Mouse (Mus musculus): Measurements from ENCODE around the gene Ing5. TPM values are rescaled to one million over a fixed set of nuclear protein-coding genes. Genes with fewer than 3 reads are reported as not detected.
"Not testable (repeated sequence)": the region's sequence is repeated elsewhere in the genome, so short reads cannot be mapped to it uniquely, and the experiment has no call there.

Gene Ing5
- polyA plus RNA-seq, 1 experiment, result 6.4 TPM

DNA sequence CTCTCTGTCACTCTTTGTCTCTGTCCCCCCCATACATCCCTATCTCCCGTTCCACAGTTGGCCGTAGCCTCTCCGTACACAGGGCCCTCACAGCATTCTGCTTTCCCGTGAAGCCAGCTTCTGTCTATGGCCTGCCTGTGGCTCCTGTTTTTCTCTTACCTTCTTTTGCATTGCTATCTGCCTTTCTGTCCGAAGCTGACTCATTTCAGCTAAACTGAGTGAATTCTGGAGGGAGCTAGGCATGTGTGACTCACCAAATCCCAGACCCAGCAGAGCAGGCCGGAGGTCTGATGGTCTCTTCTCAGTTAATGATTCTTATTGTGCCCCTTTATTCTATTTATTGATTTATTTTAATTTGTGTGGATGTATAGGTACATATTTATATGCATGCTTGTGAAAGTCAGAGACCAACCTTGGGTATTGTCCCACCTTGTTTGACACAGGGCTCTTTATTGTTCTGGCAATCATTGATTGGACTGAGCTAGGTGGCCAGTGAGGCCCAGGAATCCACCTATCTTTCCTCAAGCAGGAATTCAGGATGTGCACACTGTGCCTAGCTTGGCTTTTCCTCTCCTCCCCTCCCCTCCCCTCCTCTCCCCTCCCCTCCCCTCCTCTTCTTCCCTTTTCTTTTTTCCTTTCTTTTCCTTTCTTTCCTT, 32.2 kb downstream of the Ing5 start:
- no peaks in the 10 kb centered on the region for H3K4me1 ChIP-seq (ENCODE audit: control insufficient read depth, insufficient read depth, low read length)
- H3K4me3 ChIP-seq (ENCODE audit: insufficient read depth, low read depth, low read length), result no peak overlapping the region
- no peaks in the 10 kb centered on the region; the same call in none of the 2 replicates for H3K36me3 ChIP-seq (ENCODE audit: control insufficient read depth, insufficient read depth, low read length)
- no peak for DNase-seq
- 89% methylated on average over 6 of the region's 6 CpGs for WGBS
- TF ChIP-seq CTCF (conservative IDR thresholded peaks at IDR 0.05; ENCODE audit: insufficient read depth, insufficient read length, low read depth, low read length) (no peak), POLR2A (IDR thresholded peaks at IDR 0.05; ENCODE audit: low read depth, low read length) (no peak)
- no peak overlapping the region for H3K27ac ChIP-seq (ENCODE audit: insufficient read depth, low read depth, low read length)
- H3K27me3 ChIP-seq (replicated peaks; ENCODE audit: control insufficient read depth, insufficient read depth, low read length), result no peaks in the 10 kb centered on the region

DNA sequence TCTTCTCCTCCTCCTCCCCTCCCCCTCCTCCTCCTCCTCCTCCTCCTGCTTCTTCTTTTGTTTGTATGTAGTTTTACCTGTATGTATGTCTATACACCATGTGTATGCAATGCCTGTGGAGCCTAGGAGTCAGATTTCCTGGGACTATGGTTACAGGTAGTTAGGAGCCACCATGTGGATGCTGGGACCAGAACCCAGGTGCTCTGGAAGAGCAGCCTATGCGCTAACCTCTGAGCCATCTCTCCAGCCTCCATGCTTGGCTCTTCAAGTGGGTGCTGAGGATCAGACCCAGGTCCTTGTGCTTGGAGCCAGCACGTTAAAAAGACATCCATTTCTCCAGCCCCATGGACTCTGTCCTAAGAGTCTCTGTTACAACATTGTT, 32.8 kb downstream of the Ing5 start:
- Histone ChIP-seq H3K27ac (ENCODE audit: insufficient read depth, low read depth, low read length) (no peak overlapping the region), H3K27me3 (replicated peaks; ENCODE audit: control insufficient read depth, insufficient read depth, low read length) (no peaks in the 10 kb centered on the region), H3K4me1 (ENCODE audit: control insufficient read depth, insufficient read depth, low read length) (no peaks in the 10 kb centered on the region), H3K4me3 (ENCODE audit: insufficient read depth, low read depth, low read length) (no peak overlapping the region), H3K36me3 (ENCODE audit: control insufficient read depth, insufficient read depth, low read length) (no peaks in the 10 kb centered on the region; the same call in none of the 2 replicates)
- TF ChIP-seq CTCF (conservative IDR thresholded peaks at IDR 0.05; ENCODE audit: insufficient read depth, insufficient read length, low read depth, low read length) (no peak), POLR2A (IDR thresholded peaks at IDR 0.05; ENCODE audit: low read depth, low read length) (no peak)
- WGBS, result 91% methylated on average over 2 of the region's 2 CpGs
- no peak for DNase-seq

DNA sequence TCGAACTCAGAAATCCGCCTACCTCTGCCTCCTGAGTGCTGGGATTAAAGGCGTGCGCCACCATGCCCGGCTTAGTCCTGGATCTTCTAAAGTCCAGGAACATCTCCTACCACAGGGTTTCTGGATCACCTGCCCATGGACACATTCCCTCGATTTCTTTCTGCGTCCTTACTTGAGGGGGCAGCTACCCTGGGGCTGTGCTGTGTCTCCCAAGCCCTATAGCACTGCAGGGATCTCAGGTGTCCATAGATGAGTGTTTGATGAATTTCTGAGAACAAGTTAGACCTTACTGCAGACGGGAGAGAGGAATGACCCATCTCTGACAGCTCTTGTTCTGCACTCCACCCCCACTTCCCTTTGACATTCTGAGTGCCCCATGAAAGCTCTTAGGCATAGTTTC, 33.6 kb downstream of the Ing5 start:
- WGBS, result 96% methylated on average over 8 of the region's 8 CpGs
- no peak overlapping the region for H3K27ac ChIP-seq (ENCODE audit: insufficient read depth, low read depth, low read length)
- no peaks in the 10 kb centered on the region; the same call in none of the 2 replicates for H3K36me3 ChIP-seq (ENCODE audit: control insufficient read depth, insufficient read depth, low read length)
- H3K4me1 ChIP-seq (ENCODE audit: control insufficient read depth, insufficient read depth, low read length), result no peaks in the 10 kb centered on the region
- no peak for DNase-seq
- H3K27me3 ChIP-seq (replicated peaks; ENCODE audit: control insufficient read depth, insufficient read depth, low read length), result no peaks in the 10 kb centered on the region
- TF ChIP-seq POLR2A (IDR thresholded peaks at IDR 0.05; ENCODE audit: low read depth, low read length) (no peak), CTCF (conservative IDR thresholded peaks at IDR 0.05; ENCODE audit: insufficient read depth, insufficient read length, low read depth, low read length) (no peak)
- H3K4me3 ChIP-seq (ENCODE audit: insufficient read depth, low read depth, low read length), result no peak overlapping the region

DNA sequence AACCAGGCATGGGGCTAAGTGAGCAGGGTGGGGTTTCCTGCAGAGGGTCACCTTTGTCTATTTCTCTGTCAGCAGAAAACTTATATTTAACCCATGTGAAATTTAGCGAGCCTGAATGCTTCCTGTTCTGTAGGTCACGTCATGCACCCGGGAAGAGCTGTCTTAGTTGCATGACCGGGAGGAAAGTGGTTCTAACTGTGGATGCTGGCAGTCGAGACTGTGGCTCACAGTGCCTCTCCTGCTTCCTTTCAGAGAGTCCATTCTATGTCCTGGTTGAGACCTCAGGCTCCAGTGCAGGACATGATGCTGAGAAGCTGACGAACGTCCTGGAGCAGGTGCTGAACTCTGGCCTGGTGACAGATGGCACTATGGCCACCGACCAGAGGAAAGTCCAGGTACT, 34.8 kb downstream of the Ing5 start:
- H3K27me3 ChIP-seq (replicated peaks; ENCODE audit: control insufficient read depth, insufficient read depth, low read length); H3K4me1 ChIP-seq (ENCODE audit: control insufficient read depth, insufficient read depth, low read length); H3K4me3 ChIP-seq (ENCODE audit: insufficient read depth, low read depth, low read length); H3K36me3 ChIP-seq (ENCODE audit: control insufficient read depth, insufficient read depth, low read length); H3K27ac ChIP-seq (ENCODE audit: insufficient read depth, low read depth, low read length); DNase-seq: not testable (repeated sequence)
- 69% methylated on average over 8 of the region's 8 CpGs for WGBS

DNA sequence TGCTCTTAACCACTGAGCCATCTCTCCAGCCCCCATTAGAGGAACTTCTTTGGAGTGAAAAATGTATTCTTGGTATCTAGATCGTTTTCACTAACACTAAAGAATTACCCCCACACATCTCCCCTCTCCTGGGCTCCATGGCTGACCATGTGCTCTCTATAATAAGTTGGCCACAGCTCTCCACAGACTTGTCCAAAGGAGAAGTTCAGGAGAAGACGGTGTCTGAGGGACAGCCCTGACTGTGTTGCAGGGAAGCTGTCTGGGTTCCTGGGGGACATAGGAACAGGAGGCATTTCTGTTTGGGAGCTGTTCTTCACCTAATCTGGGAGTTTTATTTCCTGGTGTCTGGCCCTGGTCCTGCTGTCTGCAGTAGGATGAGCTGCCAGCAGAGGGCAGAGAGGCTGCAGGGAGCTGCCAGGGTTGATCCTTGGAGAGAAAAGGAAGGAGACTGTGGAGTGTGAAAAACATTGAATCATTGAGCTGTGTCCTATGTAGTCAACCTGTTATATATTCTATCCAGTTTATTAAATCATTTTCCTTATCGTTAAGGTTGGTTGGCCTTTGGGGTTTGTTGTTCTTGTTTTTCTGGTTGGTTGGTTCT, 42.1 kb downstream of the Ing5 start:
- H3K4me3 ChIP-seq (ENCODE audit: insufficient read depth, low read depth, low read length); DNase-seq; H3K27me3 ChIP-seq (replicated peaks; ENCODE audit: control insufficient read depth, insufficient read depth, low read length); H3K4me1 ChIP-seq (ENCODE audit: control insufficient read depth, insufficient read depth, low read length); H3K27ac ChIP-seq (ENCODE audit: insufficient read depth, low read depth, low read length); H3K36me3 ChIP-seq (ENCODE audit: control insufficient read depth, insufficient read depth, low read length): not testable (repeated sequence)
- WGBS, result 46% methylated on average over 2 of the region's 3 CpGs

DNA sequence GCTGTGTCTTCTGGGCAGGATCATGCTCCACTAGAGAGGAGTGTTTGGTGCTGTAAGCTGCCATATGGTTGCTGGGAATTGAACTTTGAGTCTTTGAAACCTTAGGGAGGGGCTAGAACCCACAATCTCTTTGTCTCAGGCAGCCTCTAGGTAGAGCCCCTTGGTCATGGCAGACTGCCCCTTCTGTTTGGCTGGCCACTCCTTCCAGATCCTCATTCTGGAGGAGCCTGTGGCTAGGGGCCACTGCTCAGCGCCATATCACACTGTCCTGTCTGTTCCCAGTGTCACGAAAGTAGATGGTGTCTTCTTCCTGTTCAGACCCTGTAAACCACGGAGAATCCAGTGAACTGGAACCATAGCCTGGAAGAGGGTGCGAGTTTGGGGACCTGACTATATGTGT, 52.0 kb downstream of the Ing5 start:
- H3K36me3 ChIP-seq (ENCODE audit: control insufficient read depth, insufficient read depth, low read length); H3K27me3 ChIP-seq (replicated peaks; ENCODE audit: control insufficient read depth, insufficient read depth, low read length); H3K27ac ChIP-seq (ENCODE audit: insufficient read depth, low read depth, low read length); H3K4me3 ChIP-seq (ENCODE audit: insufficient read depth, low read depth, low read length); DNase-seq; H3K4me1 ChIP-seq (ENCODE audit: control insufficient read depth, insufficient read depth, low read length): not testable (repeated sequence)
- WGBS, result 74% methylated on average over 4 of the region's 4 CpGs

DNA sequence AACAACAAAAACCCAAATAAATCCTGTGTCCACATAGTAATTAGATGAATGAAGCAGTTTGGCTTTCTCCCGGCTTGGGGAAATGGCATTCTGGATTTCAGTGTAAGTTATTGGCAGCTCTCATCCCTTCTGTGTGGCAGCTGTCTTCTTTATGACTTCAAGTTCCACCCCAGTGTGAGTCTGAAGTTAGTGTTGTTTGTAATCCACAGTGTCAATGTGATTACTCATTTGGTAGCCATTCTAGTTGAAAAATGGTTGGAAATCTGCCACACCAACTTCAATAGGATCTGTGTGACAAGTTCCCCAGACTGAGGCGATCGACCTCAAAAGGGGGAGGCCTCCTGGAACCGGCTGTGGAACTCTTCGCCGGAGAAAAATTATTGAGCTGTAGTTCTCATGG, 53.6 kb downstream of the Ing5 start:
- TF ChIP-seq POLR2A (IDR thresholded peaks at IDR 0.05; ENCODE audit: low read depth, low read length) (no peak), CTCF (conservative IDR thresholded peaks at IDR 0.05; ENCODE audit: insufficient read depth, insufficient read length, low read depth, low read length) (no peak)

DNA sequence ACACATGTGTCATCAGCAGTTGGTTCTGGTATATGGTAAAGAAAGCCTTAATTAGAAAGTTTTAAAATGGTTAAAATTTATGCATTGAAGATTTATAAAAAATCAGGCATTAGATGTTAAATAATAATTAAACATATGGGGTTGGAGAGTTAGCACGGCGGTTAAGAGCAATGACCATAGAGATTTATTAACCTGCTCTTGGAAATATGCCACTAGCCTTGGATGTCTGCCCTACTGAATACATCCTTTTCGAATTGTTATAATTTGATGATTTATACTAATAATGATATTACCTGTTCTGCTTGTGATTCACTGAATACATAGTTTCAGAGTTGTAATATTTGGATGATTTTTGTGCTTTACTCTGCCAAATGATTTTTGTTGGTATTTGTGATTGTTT, 54.2 kb downstream of the Ing5 start:
- Histone ChIP-seq H3K4me3 (ENCODE audit: insufficient read depth, low read depth, low read length) (no peak overlapping the region), H3K36me3 (ENCODE audit: control insufficient read depth, insufficient read depth, low read length) (no peaks in the 10 kb centered on the region), H3K27me3 (replicated peaks; ENCODE audit: control insufficient read depth, insufficient read depth, low read length) (no peaks in the 10 kb centered on the region), H3K4me1 (ENCODE audit: control insufficient read depth, insufficient read depth, low read length) (peaks cover 4% of the 10 kb centered on the region; the same call in 1 of the 2 replicates), H3K27ac (ENCODE audit: insufficient read depth, low read depth, low read length) (no peak overlapping the region)
- WGBS, result 12% methylated on average over 3 of the region's 3 CpGs
- peak; percentile 54 for DNase-seq
- TF ChIP-seq CTCF (conservative IDR thresholded peaks at IDR 0.05; ENCODE audit: insufficient read depth, insufficient read length, low read depth, low read length), result no peak

More for the DNA sequence above, 53.6 kb downstream of the Ing5 start:
- no peak overlapping the region for H3K4me3 ChIP-seq (ENCODE audit: insufficient read depth, low read depth, low read length)
- no peak overlapping the region for H3K27ac ChIP-seq (ENCODE audit: insufficient read depth, low read depth, low read length)
- 30% methylated on average over 6 of the region's 6 CpGs for WGBS
- DNase-seq, result no peak
- peaks cover 4% of the 10 kb centered on the region; the same call in 1 of the 2 replicates for H3K4me1 ChIP-seq (ENCODE audit: control insufficient read depth, insufficient read depth, low read length)
- no peaks in the 10 kb centered on the region for H3K36me3 ChIP-seq (ENCODE audit: control insufficient read depth, insufficient read depth, low read length)
- no peaks in the 10 kb centered on the region for H3K27me3 ChIP-seq (replicated peaks; ENCODE audit: control insufficient read depth, insufficient read depth, low read length)

Data from kidney, adult 2 months (tissue).